Mouse (Mus musculus) erythroblast, embryonic 14.5 days (primary cell): ENCODE data around the gene Hoxd10.

Experiments
- GATA1 ChIP-seq: IDR thresholded peaks from 2 replicates; pipeline ENCODE4 v1.6.1; 2012; ENCODE audit warnings: low read length, inconsistent platforms, mixed read lengths
- TAL1 ChIP-seq: IDR thresholded peaks from 3 replicates; pipeline ENCODE4 v1.6.1; 2012; ENCODE audit warnings: low read length, inconsistent platforms, mixed read lengths

DNA sequence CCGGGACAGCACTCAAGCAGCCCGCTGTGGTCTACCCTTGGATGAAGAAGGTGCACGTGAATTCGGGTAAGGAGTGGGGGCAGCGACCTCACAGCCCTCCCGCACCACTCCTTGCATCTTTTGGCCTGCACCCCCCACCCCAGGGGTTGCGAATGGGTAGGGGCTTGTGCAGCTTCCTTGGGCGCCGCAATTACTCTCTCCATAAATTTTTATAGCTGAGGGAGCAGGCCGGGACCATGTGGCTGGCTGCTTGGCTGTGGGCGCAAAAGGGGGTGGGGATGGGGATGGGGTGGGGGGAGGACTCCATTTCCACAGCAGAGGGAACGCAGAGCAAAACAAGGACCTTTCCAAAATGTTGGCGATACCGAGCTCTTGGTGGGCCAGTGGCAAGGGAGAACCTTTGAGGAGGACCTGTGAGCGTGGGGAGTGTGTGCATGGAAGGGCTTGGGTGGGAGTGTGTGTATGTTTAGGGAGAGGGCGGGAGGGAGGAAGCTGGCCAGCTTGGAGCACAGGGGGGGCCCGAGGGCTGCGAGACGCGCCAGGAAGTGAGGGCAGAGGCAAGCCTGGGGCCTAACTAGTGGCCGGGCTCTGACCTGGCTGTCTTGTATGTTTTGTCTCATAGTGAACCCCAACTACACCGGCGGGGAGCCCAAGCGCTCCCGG is 36.0 kb downstream of the Hoxd10 start:
- TF ChIP-seq GATA1 (no peak), TAL1 (no peak)
